In genomic region chr9:108080168-108080567, GRCm38 (mm10) we compare ENCODE assay signal across 9 mouse cellular contexts. TPM values are rescaled to one million over a fixed set of nuclear protein-coding genes. Genes with fewer than 3 reads are reported as not detected.
DNase-seq lines count a peak whose midpoint lies in the region; ATAC-seq and TF ChIP-seq lines count a peak whose summit lies in the region.
"Had no signal": no experiment of that assay in that cellular context is flagged by ENCODE, and none has a peak within 500 bp of the region (broad histone marks: within the 10 kb centered on the region; RNA-seq: fewer than 3 reads in every experiment).

Gene Mst1, plus strand, starts transcription at chr9:108080436.

- H3K9me3 ChIP-seq in forebrain, embryonic 12.5 days: no peaks in the 10 kb centered on the region
- no peaks in the 10 kb centered on the region for H3K9me3 ChIP-seq in liver, embryonic 14.5 days (ENCODE audit: control insufficient read depth, low read length)

- peaks cover 21% of the 10 kb centered on the region for H3K4me1 ChIP-seq in forebrain, embryonic 12.5 days
- H3K4me1 ChIP-seq in liver, embryonic 14.5 days (replicated peaks; ENCODE audit: control insufficient read depth in 2 of 2, insufficient read depth in 2 of 2, low read length in 1 of 2): peaks cover 53 to 69% of the 10 kb centered on the region in 2 experiments

- peaks cover 6% of the 10 kb centered on the region for H3K36me3 ChIP-seq in C2C12 (ENCODE audit: control insufficient read depth, insufficient read depth)
- peaks cover 13% of the 10 kb centered on the region for H3K36me3 ChIP-seq in forebrain, embryonic 12.5 days (replicated peaks)
- H3K36me3 ChIP-seq in liver, embryonic 14.5 days (replicated peaks; ENCODE audit: control insufficient read depth, insufficient read depth, low read depth): peaks cover 37% of the 10 kb centered on the region

- no peaks in the 10 kb centered on the region for H3K79me3 ChIP-seq in C2C12 (ENCODE audit: low read depth)

- peak within 1 kb of the TSS; percentile 90 for H3K4me2 ChIP-seq in forebrain, embryonic 12.5 days
- peak within 1 kb of the TSS; percentile 96 for H3K4me2 ChIP-seq in liver, embryonic 14.5 days (ENCODE audit: low read depth)

- TF ChIP-seq CTCF in C2C12 (IDR thresholded peaks at IDR 0.05; ENCODE audit: control insufficient read depth, insufficient read depth, insufficient read length): no peak
- TF ChIP-seq CTCF in liver, embryonic 14.5 days (IDR thresholded peaks at IDR 0.05; ENCODE audit: low read depth): no peak

- H3K27ac ChIP-seq in forebrain, embryonic 12.5 days: 0 out of 2 replicates have a peak within 1 kb of the TSS, but pooled peaks have one; percentile 5
- H3K27ac ChIP-seq in liver, embryonic 14.5 days: peak within 1 kb of the TSS; percentile 100

- TF ChIP-seq EP300 in liver, embryonic 14.5 days (IDR thresholded peaks at IDR 0.05; ENCODE audit: low read depth): no peak

- H3K27me3 ChIP-seq in C2C12 (ENCODE audit: control insufficient read depth, insufficient read depth, insufficient read length): no peaks in the 10 kb centered on the region
- peaks cover 46% of the 10 kb centered on the region for H3K27me3 ChIP-seq in forebrain, embryonic 12.5 days
- no peaks in the 10 kb centered on the region for H3K27me3 ChIP-seq in liver, embryonic 14.5 days (ENCODE audit: control insufficient read depth, insufficient read depth, low read length)

- H3K9ac ChIP-seq in forebrain, embryonic 12.5 days: peak within 1 kb of the TSS; percentile 91
- H3K9ac ChIP-seq in liver, embryonic 14.5 days (replicated peaks): peak within 1 kb of the TSS; percentile 99

- ATAC-seq in forebrain, embryonic 12.5 days (ENCODE audit: low FRiP score): no peak
- ATAC-seq in liver, embryonic 14.5 days (ENCODE audit: insufficient read depth): peak; percentile 85
- no peak for ATAC-seq in frontal cortex, adult (ENCODE audit: low TSS enrichment)

- WGBS in forebrain, embryonic 12.5 days: 76% methylated on average over 5 of the region's 5 CpGs
- 10% methylated on average over 5 of the region's 5 CpGs for WGBS in liver, embryonic 14.5 days (ENCODE audit: insufficient replicate concordance)

- peaks cover 8% of the 10 kb centered on the region for H3K79me2 ChIP-seq in C2C12 (ENCODE audit: control insufficient read depth, insufficient read depth)

- H3K4me3 ChIP-seq in C2C12 (ENCODE audit: insufficient read depth, poor library complexity, severe bottlenecking): peak within 1 kb of the TSS; percentile 61
- H3K4me3 ChIP-seq in forebrain, embryonic 12.5 days (replicated peaks): peak within 1 kb of the TSS; percentile 78
- peak within 1 kb of the TSS; percentile 96 to 97 for H3K4me3 ChIP-seq in liver, embryonic 14.5 days (ENCODE audit: insufficient read depth in 1 of 2, low read depth in 2 of 2, low read length in 2 of 2)

- peak; percentile 53 for DNase-seq in cerebellum, adult 9-11 months
- DNase-seq in cerebellum, adult 8-10 months: no peak
- DNase-seq in liver, embryonic 14.5 days (ENCODE audit: low read depth in 3 of 3, low spot score in 3 of 3): peak; percentile 91 to 94 (median 93)
- no peak for DNase-seq in B cell, adult 2 months
- DNase-seq in layer of hippocampus, postnatal 25 days (ENCODE audit: extremely low spot score in 1 of 2, low spot score in 1 of 2): no peak

- H3ac ChIP-seq in C2C12 (ENCODE audit: control insufficient read depth, insufficient read length, low read depth): peak within 1 kb of the TSS; percentile 31

TF ChIP-seq in C2C12, 6 proteins besides CTCF, POLR2A, EP300 and RAD21:
- TF ChIP-seq MYOD1 (IDR thresholded peaks at IDR 0.05; ENCODE audit: control insufficient read depth, insufficient read length, low read depth): no peak
- no peak for TF ChIP-seq MAX (IDR thresholded peaks at IDR 0.05)
- TF ChIP-seq CEBPB (IDR thresholded peaks at IDR 0.05; ENCODE audit: low read depth): no peak
- TF ChIP-seq MYOG (IDR thresholded peaks at IDR 0.05; ENCODE audit: control insufficient read depth, extremely low read depth, insufficient read length): no peak
- no peak for TF ChIP-seq FOSL1 (IDR thresholded peaks at IDR 0.05; ENCODE audit: insufficient read depth, low read length, poor library complexity, severe bottlenecking)
- no peak for TF ChIP-seq USF1 (IDR thresholded peaks at IDR 0.05; ENCODE audit: low read depth)

RNA-seq across cellular contexts. Expression of gene Mst1, which starts in this region (rescaled TPM):
- 0.09 TPM for polyA plus RNA-seq in C2C12 (2012; fragmentation: generic; extraction: Trizol)
- polyA plus RNA-seq in forebrain, embryonic 12.5 days (2016; fragmentation: Nextera tagmentation; extraction: Ambion mirVana): 0.27 and 0.41 TPM in 2 replicates
- polyA plus RNA-seq in liver, embryonic 14.5 days (2012; rRNA removed): 21.0 and 21.3 TPM in 2 replicates
- polyA plus RNA-seq in liver, embryonic 14.5 days (2014; fragmentation: Nextera tagmentation; extraction: Ambion mirVana): 24.1 and 29.7 TPM in 2 replicates
- total RNA-seq in layer of hippocampus, postnatal 25 days (2021): not detected
- total RNA-seq: neutrophil, adult 5-6 weeks had no signal

Comparison
In these comparisons a context has a peak if more than half of its experiments do, and no peak if none do; other contexts are left out.
1. RNA of gene Mst1 (polyA plus RNA-seq): 21.0 to 29.7 TPM in liver, embryonic 14.5 days; 0.27 to 0.41 TPM in forebrain, embryonic 12.5 days and 0.09 TPM in C2C12 (single experiment); every median in the first group is over 10 times any median in the second.
2. DNase-seq: peak in cerebellum, adult 9-11 months (single experiment) and liver, embryonic 14.5 days (3 of 3); none in cerebellum, adult 8-10 months (single experiment), B cell, adult 2 months (0 of 2) and layer of hippocampus, postnatal 25 days (0 of 2).
3. Peak in every context shown above with its lines, with median percentiles within 50 percentile points of each other: H3K4me3 ChIP-seq.